Mouse (Mus musculus): ENCODE measurements around the gene Zfp451.
"Not testable (repeated sequence)": the region's sequence is repeated elsewhere in the genome, so short reads cannot be mapped to it uniquely, and the experiment has no call there.

Gene Zfp451

GRCm38 (mm10) chr1:33813868-33814794 lies at the start of gene Zfp451:
Zfp451 (minus strand) TSS chr1:33814595.
- peak; percentile 85 for DNase-seq (ENCODE audit: low spot score)

GRCm38 (mm10) chr1:33846807-33847206 lies 32.4 kb upstream of the Zfp451 start:
- DNase-seq (ENCODE audit: low spot score) = no peak

- DNase-seq (ENCODE audit: low spot score) = no peak
Measured at GRCm38 (mm10) chr1:33843823-33844222, 29.4 kb upstream of the Zfp451 start.

GRCm38 (mm10) chr1:33838952-33839351 lies 24.6 kb upstream of the Zfp451 start:
- DNase-seq (ENCODE audit: low spot score) = not testable (repeated sequence)

- no peak for DNase-seq (ENCODE audit: low spot score)
Measured at GRCm38 (mm10) chr1:33830586-33830985, 16.2 kb upstream of the Zfp451 start.

- DNase-seq (ENCODE audit: low spot score) = no peak
Measured at GRCm38 (mm10) chr1:33817931-33818330, 3.5 kb upstream of the Zfp451 start.

- DNase-seq (ENCODE audit: low spot score) = peak; percentile 3
Measured at GRCm38 (mm10) chr1:33813495-33813867, 914 bp downstream of the Zfp451 start.

GRCm38 (mm10) chr1:33803323-33803722 lies 11.1 kb downstream of the Zfp451 start:
- no peak for DNase-seq (ENCODE audit: low spot score)

GRCm38 (mm10) chr1:33799620-33800019 lies 14.8 kb downstream of the Zfp451 start:
- no peak for DNase-seq (ENCODE audit: low spot score)

- no peak for DNase-seq (ENCODE audit: low spot score)
Measured at GRCm38 (mm10) chr1:33788493-33788892, 25.9 kb downstream of the Zfp451 start.

GRCm38 (mm10) chr1:33788072-33788471 lies 26.3 kb downstream of the Zfp451 start:
- no peak for DNase-seq (ENCODE audit: low spot score)

- no peak for DNase-seq (ENCODE audit: low spot score)
Measured at GRCm38 (mm10) chr1:33784561-33784960, 29.8 kb downstream of the Zfp451 start.

GRCm38 (mm10) chr1:33776175-33776611 lies 38.2 kb downstream of the Zfp451 start:
- no peak for DNase-seq (ENCODE audit: low spot score)

- no peak for DNase-seq (ENCODE audit: low spot score)
Measured at GRCm38 (mm10) chr1:33772106-33772505, 42.3 kb downstream of the Zfp451 start.

- no peak for DNase-seq (ENCODE audit: low spot score)
Measured at GRCm38 (mm10) chr1:33771621-33772020, 42.8 kb downstream of the Zfp451 start.

- no peak for DNase-seq (ENCODE audit: low spot score)
Measured at GRCm38 (mm10) chr1:33768827-33769226, 45.6 kb downstream of the Zfp451 start.

- no peak for DNase-seq (ENCODE audit: low spot score)
Measured at GRCm38 (mm10) chr1:33768091-33768787, 46.2 kb downstream of the Zfp451 start.

- DNase-seq (ENCODE audit: low spot score) = no peak
Measured at GRCm38 (mm10) chr1:33766520-33767508, 47.6 kb downstream of the Zfp451 start.

GRCm38 (mm10) chr1:33765468-33766080 lies 48.8 kb downstream of the Zfp451 start:
- DNase-seq (ENCODE audit: low spot score) = no peak

- DNase-seq (ENCODE audit: low spot score) = no peak
Measured at GRCm38 (mm10) chr1:33763826-33764225, 50.6 kb downstream of the Zfp451 start.

- no peak for DNase-seq (ENCODE audit: low spot score)
Measured at GRCm38 (mm10) chr1:33758488-33758887, 55.9 kb downstream of the Zfp451 start.

Data from T-cell, adult 2 months (primary cell).